Mouse (Mus musculus) lung, postnatal 4 days (tissue): ENCODE results near the gene Rassf2.

Experiments
- DNase-seq, 2 experiments: peaks; one replicate each; pipeline ENCODE4 v3.0.0; 2021

The Rassf2 gene

GRCm38 (mm10) chr2:132029646-132030417, at the start of gene Rassf2:
TSS of gene Rassf2 (minus strand) at chr2:132030258.
- DNase-seq, result peak; percentile 87 to 91

- no peak for DNase-seq
Measured at GRCm38 (mm10) chr2:132079139-132079538, 49.1 kb upstream of the Rassf2 start.

GRCm38 (mm10) chr2:132073052-132073451, 43.0 kb upstream of the Rassf2 start:
- DNase-seq, result no peak

- DNase-seq, result no peak
Measured at GRCm38 (mm10) chr2:132069985-132070735, 40.1 kb upstream of the Rassf2 start.

GRCm38 (mm10) chr2:132064185-132064831, 34.2 kb upstream of the Rassf2 start:
- DNase-seq, result no peak

GRCm38 (mm10) chr2:132063776-132064175, 33.7 kb upstream of the Rassf2 start:
- DNase-seq, result no peak

- DNase-seq, result peak in 1 of 2 experiments; percentile 38
Measured at GRCm38 (mm10) chr2:132061884-132062283, 31.8 kb upstream of the Rassf2 start.

- DNase-seq, result no peak
Measured at GRCm38 (mm10) chr2:132059919-132060318, 29.9 kb upstream of the Rassf2 start.

GRCm38 (mm10) chr2:132055349-132055753, 25.3 kb upstream of the Rassf2 start:
- DNase-seq, result peak; percentile 47 to 63

GRCm38 (mm10) chr2:132053824-132054223, 23.8 kb upstream of the Rassf2 start:
- DNase-seq, result peak in 1 of 2 experiments; percentile 7

GRCm38 (mm10) chr2:132051798-132052197, 21.7 kb upstream of the Rassf2 start:
- DNase-seq, result peak in 1 of 2 experiments; percentile 19

- DNase-seq, result no peak
Measured at GRCm38 (mm10) chr2:132049921-132050320, 19.9 kb upstream of the Rassf2 start.

- peak in 1 of 2 experiments; percentile 6 for DNase-seq
Measured at GRCm38 (mm10) chr2:132049491-132049890, 19.4 kb upstream of the Rassf2 start.

- DNase-seq, result peak in 1 of 2 experiments; percentile 11
Measured at GRCm38 (mm10) chr2:132048143-132048772, 18.2 kb upstream of the Rassf2 start.

GRCm38 (mm10) chr2:132047364-132047763, 17.3 kb upstream of the Rassf2 start:
- DNase-seq, result no peak

GRCm38 (mm10) chr2:132046659-132047058, 16.6 kb upstream of the Rassf2 start:
- peak in 1 of 2 experiments; percentile 10 for DNase-seq

- peak in 1 of 2 experiments; percentile 12 for DNase-seq
Measured at GRCm38 (mm10) chr2:132044320-132045274, 14.5 kb upstream of the Rassf2 start.

GRCm38 (mm10) chr2:132043101-132043621, 13.1 kb upstream of the Rassf2 start:
- DNase-seq, result peak; percentile 74 to 91

- peak in 1 of 2 experiments; percentile 24 for DNase-seq
Measured at GRCm38 (mm10) chr2:132039894-132040293, 9.8 kb upstream of the Rassf2 start.

GRCm38 (mm10) chr2:132036326-132036725, 6.3 kb upstream of the Rassf2 start:
- DNase-seq, result peak in 1 of 2 experiments; percentile 6

GRCm38 (mm10) chr2:132035470-132035835, 5.4 kb upstream of the Rassf2 start:
- DNase-seq, result peak in 1 of 2 experiments; percentile 25
